Mouse (Mus musculus) adrenal gland, adult (tissue): ENCODE results near the gene Pfdn2.
A peak's percentile ranks its signal among the peaks of the same experiment; 100 is the strongest.

Experiments used
- DNase-seq, 2 experiments: peaks; one replicate each; pipeline ENCODE4 v3.0.0; 2022 to 2023; ENCODE audit warnings: low spot score in 1 of 2; ENCODE audit not compliant: inconsistent age in 2 of 2

Pfdn2 gene

DNA sequence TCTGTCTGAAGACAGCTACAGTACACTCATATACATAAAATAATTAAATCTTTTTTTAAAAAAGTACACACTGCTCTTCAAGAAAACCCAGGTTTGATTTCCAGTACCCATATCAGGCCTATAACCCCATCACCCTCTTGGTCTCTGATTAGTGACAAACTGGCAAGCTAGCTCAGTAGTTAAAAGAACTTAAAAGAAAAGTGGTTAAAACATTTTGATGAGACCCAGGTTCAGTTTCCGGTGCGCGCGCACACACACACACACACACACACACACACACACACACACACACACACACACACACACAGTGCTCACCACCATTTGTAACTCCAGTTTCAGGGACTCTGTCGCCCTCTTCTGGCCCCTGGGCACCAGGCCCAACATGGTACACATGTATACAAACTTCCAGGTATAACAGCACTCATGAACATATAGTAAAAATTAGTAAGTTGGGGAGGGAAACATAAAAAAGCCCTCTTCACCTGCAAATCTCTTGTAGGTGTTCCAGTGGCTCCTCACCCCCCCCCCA is 10.4 kb downstream of the Pfdn2 start:
- peak in 1 of 2 experiments; percentile 39 for DNase-seq

GRCm38 (mm10) chr1:171356814-171357213 is 11.3 kb downstream of the Pfdn2 start:
- peak; percentile 61 to 64 for DNase-seq

GRCm38 (mm10) chr1:171358421-171358820 is 13.0 kb downstream of the Pfdn2 start:
- peak in 1 of 2 experiments; percentile 67 for DNase-seq

DNA sequence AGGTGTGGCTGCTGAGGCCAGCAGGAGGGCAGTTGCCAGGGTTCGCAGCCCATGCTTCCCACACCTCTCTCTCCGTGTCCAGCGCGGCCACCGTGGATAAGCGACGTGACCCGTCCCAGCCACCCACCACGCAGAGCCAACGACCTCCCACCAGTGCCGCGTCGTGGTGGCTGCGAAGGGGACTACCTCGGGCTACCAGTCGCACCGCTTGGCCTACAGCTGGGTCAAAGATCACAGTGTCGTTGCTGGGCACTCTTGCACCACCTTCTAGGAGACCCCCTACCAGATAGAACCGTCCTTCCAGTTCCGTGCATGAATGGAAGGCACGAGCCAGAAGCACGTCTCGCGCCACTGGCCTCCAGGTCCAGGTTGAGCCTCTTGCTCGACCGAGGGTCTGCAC is 14.8 kb downstream of the Pfdn2 start:
- DNase-seq, result no peak

GRCm38 (mm10) chr1:171360656-171361055 is 15.2 kb downstream of the Pfdn2 start, which contains the start of gene Klhdc9:
Klhdc9 (minus strand) TSS chr1:171360798.
- peak; percentile 93 to 95 for DNase-seq

- DNase-seq, result peak; percentile 74 to 91
Measured at GRCm38 (mm10) chr1:171361106-171362103, 15.9 kb downstream of the Pfdn2 start.

- no peak for DNase-seq
Measured at GRCm38 (mm10) chr1:171365934-171366333, 20.5 kb downstream of the Pfdn2 start.

GRCm38 (mm10) chr1:171369845-171370556 is 24.5 kb downstream of the Pfdn2 start, which contains the start of gene Nectin4:
Nectin4 (plus strand) TSS chr1:171370099.
- DNase-seq, result no peak

DNA sequence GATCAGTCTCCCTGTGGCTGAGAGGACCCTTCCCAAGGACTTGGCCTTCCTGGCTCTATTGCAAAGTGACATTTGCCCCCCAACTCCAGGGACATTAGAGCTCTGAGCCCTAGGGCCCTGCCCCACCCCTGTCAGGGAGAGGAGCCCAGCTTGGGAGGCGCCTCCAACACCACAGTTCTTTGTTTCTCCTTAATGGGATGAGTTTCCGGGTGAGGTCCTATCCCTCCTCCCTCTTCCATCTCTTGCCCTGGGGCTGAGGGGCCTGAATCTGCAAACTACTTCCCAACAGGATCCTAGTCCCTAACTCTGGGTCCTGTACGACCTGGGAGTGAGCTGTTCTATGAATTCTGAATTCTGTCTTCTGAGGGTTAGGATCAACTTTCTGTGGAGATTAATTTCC is 27.4 kb downstream of the Pfdn2 start:
- no peak for DNase-seq

GRCm38 (mm10) chr1:171373946-171374345 is 28.5 kb downstream of the Pfdn2 start:
- no peak for DNase-seq

DNA sequence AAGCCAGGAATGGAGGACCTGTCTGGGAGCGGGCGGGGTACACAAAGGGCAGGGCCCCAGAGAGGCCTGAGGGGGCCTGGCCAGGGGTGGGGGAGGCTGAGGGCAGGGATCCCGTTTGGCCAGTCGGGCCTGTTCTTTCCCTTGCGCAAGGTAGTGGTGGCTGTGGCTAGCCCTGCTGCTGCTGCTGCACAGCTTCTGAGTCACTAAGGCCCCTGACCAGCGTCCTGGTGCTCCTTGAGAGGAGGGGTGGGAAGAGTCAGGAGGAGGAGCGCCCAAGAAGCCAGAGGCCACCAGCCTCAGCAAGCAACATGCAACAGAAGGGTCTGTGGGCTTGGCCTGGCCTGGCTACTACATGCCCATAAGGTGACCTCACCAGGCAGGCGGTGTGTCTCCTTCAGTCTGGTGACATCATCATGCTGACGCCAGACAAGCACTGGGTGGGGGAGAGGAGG is 30.2 kb downstream of the Pfdn2 start:
- peak in 1 of 2 experiments; percentile 30 for DNase-seq

DNA sequence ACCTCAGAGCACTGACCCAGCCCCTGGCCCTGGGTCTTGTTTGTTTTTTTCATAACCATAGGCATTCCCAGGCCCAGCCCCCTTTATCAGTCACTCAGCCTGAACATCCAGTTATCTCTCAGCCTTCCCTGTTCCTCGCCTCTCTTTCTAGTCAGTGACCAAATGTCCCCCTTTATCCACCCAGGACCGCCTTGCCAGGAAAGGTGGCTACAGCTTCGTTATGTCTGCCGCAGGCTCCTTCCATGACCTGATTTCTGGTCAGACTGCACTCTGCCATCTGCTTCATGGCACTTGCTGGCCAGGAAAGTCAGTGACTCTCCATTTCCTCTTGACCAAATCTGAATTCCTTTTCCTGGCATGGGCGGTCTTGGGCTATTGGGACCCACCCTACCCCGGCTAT is 32.8 kb downstream of the Pfdn2 start:
- no peak for DNase-seq

- peak; percentile 77 to 90 for DNase-seq
Measured at GRCm38 (mm10) chr1:171379935-171380599, 34.6 kb downstream of the Pfdn2 start.

- no peak for DNase-seq
Measured at GRCm38 (mm10) chr1:171382096-171382620, 36.7 kb downstream of the Pfdn2 start.

GRCm38 (mm10) chr1:171384361-171384760 is 38.9 kb downstream of the Pfdn2 start:
- DNase-seq, result peak in 1 of 2 experiments; percentile 14

DNA sequence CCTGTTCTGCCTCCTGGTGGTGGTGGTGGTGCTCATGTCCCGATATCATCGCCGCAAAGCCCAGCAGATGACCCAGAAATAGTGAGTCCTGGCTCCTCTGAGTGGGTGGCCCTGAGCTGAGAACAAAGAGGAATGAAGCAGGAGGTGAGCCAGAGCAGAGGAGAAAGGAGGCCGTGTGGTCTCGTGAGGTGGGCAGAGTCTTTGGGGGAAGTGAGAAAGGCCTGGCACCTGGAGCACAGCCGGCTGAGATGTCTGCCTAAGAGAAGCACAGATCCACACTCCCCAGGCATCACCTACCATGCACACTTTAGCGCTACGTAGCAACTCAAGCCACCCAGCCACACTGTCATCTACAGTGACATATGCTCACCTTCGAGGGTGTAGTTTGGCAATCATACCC is 39.7 kb downstream of the Pfdn2 start:
- DNase-seq, result peak in 1 of 2 experiments; percentile 16

DNA sequence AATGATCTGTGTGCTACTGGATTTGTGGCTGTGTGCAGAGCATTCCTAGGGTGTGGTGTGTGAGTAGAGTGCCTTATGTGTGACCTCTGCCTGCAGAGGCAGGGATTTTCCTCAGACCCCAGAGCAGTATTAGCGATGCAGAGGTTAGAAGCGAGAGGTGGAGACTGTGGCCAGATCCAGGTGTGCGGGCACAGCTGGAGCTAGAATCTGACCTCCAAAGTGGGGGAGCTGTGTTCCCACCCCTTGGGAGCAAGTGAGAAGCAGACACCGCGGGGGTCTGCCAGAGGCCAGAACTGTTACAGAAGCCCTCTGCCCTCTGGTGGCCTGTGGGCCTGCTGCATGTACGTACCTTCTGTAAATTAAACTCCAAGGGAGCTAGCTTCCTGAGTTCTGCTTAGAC is 41.6 kb downstream of the Pfdn2 start:
- peak in 1 of 2 experiments; percentile 14 for DNase-seq

DNA sequence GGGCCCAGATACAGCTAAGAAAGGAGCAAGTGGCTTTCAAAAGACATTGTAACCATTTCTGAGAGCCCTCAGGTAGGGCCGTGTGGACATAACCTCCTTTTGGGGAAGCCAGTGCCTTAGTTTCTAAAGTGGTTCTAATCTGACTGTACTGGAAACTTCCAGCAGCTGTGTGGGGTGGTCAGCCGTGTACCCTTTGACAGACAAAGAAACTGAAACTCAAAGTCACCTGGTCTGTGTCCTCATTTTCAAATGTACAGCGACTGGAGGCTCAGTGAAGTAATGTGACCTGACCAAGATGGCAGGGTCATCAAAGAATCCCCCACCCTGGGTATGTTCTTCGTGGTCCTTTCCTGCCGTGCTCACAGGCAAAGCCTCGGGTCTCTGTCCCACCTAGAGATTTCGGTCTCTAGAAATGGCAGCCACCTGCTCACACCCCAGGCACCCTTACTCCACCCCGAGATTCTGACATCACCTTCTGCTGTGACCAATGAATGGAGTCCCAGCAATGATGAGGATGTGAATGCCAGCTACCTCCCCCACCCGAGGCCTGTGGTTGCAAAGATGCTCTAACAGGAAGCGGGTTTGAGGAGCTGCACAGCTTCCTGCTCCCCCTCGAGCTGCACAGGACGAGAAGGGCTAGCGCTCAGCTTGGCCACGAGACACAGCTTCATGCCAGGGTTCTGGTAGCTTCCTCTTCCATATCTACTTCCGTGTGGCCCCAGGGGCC is 43.1 kb downstream of the Pfdn2 start, which contains the start of gene Arhgap30:
TSS of gene Arhgap30 (plus strand) at position 579 of the 727 bp plus-strand sequence.
- peak; percentile 50 to 63 for DNase-seq

DNA sequence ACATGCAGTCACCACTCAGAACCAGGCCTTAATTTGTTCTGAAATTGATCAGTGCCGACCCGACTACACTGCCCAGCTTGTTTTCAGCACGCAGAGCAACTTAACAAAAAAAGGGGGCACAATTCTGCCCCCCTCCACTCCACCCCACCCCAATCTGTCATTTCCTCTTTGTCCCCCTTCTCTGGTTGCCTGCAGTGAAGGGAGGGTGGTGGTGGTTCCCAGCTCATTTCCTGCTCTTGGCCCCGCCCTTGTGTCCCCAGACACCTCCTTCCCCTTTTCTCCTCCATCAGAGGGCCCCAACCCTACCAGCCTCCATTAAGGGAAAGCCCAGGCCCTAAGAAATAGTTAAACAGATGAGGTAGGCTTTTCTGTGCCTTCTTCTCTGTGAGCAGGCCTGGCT is 44.6 kb downstream of the Pfdn2 start:
- no peak for DNase-seq

GRCm38 (mm10) chr1:171401821-171402220 is 56.4 kb downstream of the Pfdn2 start:
- no peak for DNase-seq
